Mouse (Mus musculus): Measurements from ENCODE around the gene Hspbap1. TPM values are rescaled to one million over a fixed set of nuclear protein-coding genes. Genes with fewer than 3 reads are reported as not detected.
A peak's percentile ranks its signal among the peaks of the same experiment; 100 is the strongest.

Hspbap1 gene
- 23.1 and 23.5 TPM in 2 replicates for polyA plus RNA-seq (2016; fragmentation: Nextera tagmentation; extraction: Ambion mirVana)

DNA sequence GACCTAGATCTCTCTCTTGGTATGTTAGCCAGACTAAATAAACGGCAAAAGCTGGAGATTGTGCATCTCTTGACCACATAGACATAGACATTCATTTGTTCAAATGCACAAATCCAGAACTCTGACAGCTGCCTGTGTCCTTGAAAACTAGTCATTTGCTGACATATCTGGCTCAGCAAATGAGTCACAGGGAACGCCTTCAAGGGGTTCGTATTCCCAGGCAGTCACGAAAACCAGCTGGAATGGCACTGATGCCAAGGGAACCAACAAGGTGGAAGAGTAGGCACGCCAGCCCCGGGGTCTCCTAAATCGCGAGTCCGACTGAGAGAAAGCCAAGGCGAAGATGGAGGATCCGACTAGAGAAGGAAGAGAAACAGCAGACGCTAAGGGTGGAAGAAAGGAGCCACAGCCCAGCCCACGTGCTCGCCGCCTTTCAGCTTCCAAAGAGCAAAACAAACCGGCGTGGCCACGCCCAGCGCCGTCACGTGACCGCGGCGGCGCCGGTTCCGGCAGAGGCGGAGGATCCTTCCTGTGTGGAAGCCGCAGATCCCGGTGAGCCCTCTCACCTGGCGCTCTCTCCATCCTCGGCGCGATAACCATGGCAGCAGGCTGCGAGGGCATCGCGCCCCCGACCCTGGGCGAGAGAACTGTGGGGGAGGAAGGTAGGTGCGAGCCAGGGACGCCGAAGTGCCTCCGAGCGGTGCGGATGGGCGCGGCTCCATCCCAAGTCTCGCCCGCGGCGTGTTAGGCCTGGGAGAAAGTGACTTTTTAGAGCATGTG lies at the start of gene Hspbap1:
Hspbap1 (plus strand) TSS at position 498 of the 780 bp plus-strand sequence.
- H3K4me2 ChIP-seq (replicated peaks) = peak within 1 kb of the TSS; percentile 91
- no peaks in the 10 kb centered on the region for H3K36me3 ChIP-seq
- H3K27me3 ChIP-seq = no peaks in the 10 kb centered on the region
- ATAC-seq (ENCODE audit: insufficient number of reproducible peaks, insufficient read depth, low FRiP score, low TSS enrichment) = peak; percentile 53
- no peaks in the 10 kb centered on the region for H3K9me3 ChIP-seq
- H3K27ac ChIP-seq = peak within 1 kb of the TSS; percentile 72; the same call in 1 of the 2 replicates
- H3K9ac ChIP-seq = peak within 1 kb of the TSS; percentile 97
- under 1% methylated on average over 51 of the region's 51 CpGs for WGBS
- H3K4me3 ChIP-seq = peak within 1 kb of the TSS; percentile 89
- H3K4me1 ChIP-seq = peaks cover 26% of the 10 kb centered on the region

DNA sequence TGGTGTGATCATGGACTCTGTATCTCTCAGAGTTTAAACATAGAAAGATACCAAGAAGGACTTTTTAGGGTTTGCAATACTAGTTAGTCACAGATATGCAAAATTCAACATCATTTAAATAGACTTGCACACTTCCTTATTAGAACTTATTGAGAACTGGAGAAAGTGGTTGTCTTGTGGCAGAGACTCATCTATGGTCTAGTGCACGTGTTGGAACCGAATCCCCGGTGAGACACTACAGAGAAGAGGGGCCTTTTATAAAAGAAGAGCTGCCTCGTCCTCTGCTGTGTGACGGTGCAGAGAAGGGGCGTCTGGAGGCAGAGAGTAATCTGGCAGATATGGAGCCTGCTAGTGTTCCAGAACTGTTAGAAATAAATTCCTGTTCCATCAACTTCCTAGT lies 45.6 kb upstream of the Hspbap1 start:
- H3K9ac ChIP-seq = no peak overlapping the region
- H3K27me3 ChIP-seq = no peaks in the 10 kb centered on the region
- WGBS = 87% methylated on average over 6 of the region's 6 CpGs
- H3K27ac ChIP-seq = no peak overlapping the region
- ATAC-seq (ENCODE audit: insufficient number of reproducible peaks, insufficient read depth, low FRiP score, low TSS enrichment) = no peak
- H3K36me3 ChIP-seq = peaks cover 19% of the 10 kb centered on the region
- no peak overlapping the region for H3K4me3 ChIP-seq
- H3K4me1 ChIP-seq = no peaks in the 10 kb centered on the region; the same call in 1 of the 2 replicates
- no peak overlapping the region for H3K4me2 ChIP-seq (replicated peaks)
- no peaks in the 10 kb centered on the region for H3K9me3 ChIP-seq

DNA sequence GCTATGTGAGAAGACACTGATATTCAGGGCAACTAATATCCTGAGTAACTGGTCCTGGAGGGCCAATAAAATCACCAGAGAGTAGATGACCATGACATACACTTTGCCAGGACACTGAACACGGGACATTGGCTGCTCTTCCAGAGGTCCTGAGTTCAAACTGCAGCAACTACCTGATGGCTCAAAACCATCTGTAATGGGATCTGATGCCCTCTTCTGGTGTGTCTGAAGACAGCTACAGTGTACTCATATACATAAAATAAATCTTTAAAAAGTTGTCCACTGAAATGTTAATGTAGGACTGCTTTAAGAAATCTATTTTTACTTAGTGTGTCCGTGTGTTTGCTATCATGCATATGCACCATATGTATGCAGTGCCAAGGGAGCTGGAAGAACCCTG lies 43.6 kb upstream of the Hspbap1 start:
- no peak overlapping the region for H3K9ac ChIP-seq
- peaks cover 19% of the 10 kb centered on the region for H3K36me3 ChIP-seq
- H3K4me2 ChIP-seq (replicated peaks) = no peak overlapping the region
- H3K27ac ChIP-seq = no peak overlapping the region
- H3K4me1 ChIP-seq = no peaks in the 10 kb centered on the region; the same call in 1 of the 2 replicates
- WGBS = 84% methylated on average over 2 of the region's 2 CpGs
- no peak overlapping the region for H3K4me3 ChIP-seq
- no peak for ATAC-seq (ENCODE audit: insufficient number of reproducible peaks, insufficient read depth, low FRiP score, low TSS enrichment)
- H3K27me3 ChIP-seq = no peaks in the 10 kb centered on the region
- no peaks in the 10 kb centered on the region for H3K9me3 ChIP-seq

DNA sequence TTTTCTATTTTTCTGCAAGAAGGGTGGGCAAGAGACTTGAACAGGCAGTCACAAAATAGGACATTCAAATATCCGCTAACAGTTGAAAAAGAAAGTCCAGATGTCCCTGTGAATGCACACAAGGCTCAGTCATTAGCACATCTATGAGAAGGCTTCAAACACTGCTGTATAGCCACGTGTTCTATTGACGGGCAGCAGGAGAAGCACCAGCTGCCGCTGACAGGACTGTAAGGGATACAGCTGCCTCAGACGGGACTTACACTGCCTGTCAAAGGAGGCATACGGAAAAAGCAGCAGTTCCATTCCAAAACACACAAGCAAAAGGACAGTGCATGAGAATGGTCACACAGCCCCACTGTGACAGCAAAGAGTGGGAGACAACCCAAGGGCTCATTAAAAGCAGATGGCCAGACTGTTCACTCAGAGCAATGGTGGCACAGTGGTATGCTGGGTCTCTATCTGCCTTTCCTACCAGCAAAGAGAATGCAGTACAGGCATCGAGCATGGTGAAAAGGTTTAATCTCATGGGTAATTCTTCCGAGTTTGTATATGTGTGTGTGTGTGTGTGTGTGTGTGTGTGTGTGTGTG lies 40.9 kb upstream of the Hspbap1 start:
- 0 out of 2 replicates have a peak, but pooled peaks have one; percentile 22 for ATAC-seq (ENCODE audit: insufficient number of reproducible peaks, insufficient read depth, low FRiP score, low TSS enrichment)
- 67% methylated on average over 8 of the region's 8 CpGs for WGBS
- no peaks in the 10 kb centered on the region; the same call in 1 of the 2 replicates for H3K4me1 ChIP-seq
- H3K4me2 ChIP-seq (replicated peaks) = no peak overlapping the region
- H3K9ac ChIP-seq = no peak overlapping the region
- no peaks in the 10 kb centered on the region for H3K9me3 ChIP-seq
- no peak overlapping the region for H3K4me3 ChIP-seq
- H3K27me3 ChIP-seq = no peaks in the 10 kb centered on the region
- peaks cover 17% of the 10 kb centered on the region for H3K36me3 ChIP-seq
- no peak overlapping the region for H3K27ac ChIP-seq

DNA sequence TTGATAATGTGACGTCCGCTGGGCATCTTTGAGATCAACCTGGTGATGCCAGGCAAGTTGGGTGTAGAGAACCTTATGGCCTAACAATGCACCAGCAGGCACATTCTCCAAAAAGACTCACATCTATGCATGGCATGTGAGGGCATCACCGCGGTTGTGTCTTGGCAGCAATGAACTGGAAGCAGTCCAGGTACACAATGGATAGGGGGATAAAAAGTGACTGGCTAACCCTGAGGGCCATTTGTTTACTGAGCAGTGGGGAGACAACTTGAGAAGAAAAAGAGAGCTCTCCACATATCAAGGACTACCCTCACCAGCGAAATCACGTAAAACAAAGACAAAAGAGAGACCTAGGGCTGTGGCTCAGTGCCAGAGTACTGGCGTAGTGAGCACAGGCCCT lies 38.1 kb upstream of the Hspbap1 start:
- Histone ChIP-seq H3K36me3 (peaks cover 20% of the 10 kb centered on the region), H3K4me1 (no peaks in the 10 kb centered on the region; the same call in 1 of the 2 replicates)

DNA sequence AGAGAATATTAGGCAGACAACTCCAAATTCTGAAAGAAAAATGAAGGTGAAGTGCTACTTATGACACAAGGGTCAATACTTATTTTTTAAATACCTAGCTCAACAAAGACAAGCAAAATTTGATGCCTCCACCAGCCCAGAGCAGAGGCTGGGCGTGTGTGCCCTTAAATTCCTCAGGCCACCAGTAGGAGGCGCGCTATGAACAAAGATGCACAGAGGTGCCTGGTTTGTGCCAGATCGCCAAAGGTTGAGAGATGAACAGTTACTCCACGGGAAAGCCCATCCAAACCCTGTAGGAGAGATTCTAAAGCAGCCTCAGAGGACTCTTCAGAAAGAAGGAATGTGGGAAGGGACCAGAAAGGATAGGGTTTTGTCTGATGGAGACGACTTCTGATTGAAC lies 36.1 kb upstream of the Hspbap1 start:
- Histone ChIP-seq H3K36me3 (0 out of 2 replicates have a peak, but pooled peaks cover 10% of the 10 kb centered on the region), H3K4me1 (peaks cover 5% of the 10 kb centered on the region), H3K9me3 (no peaks in the 10 kb centered on the region), H3K4me3 (no peak overlapping the region), H3K27ac (no peak overlapping the region), H3K4me2 (replicated peaks) (no peak overlapping the region), H3K9ac (no peak overlapping the region), H3K27me3 (no peaks in the 10 kb centered on the region)
- ATAC-seq (ENCODE audit: insufficient number of reproducible peaks, insufficient read depth, low FRiP score, low TSS enrichment) = no peak
- WGBS = 19% methylated on average over 6 of the region's 6 CpGs

More for the DNA sequence above, 38.1 kb upstream of the Hspbap1 start:
- 91% methylated on average over 7 of the region's 7 CpGs for WGBS
- Histone ChIP-seq H3K9me3 (no peaks in the 10 kb centered on the region), H3K27ac (no peak overlapping the region), H3K4me3 (no peak overlapping the region), H3K27me3 (no peaks in the 10 kb centered on the region), H3K4me2 (replicated peaks) (no peak overlapping the region), H3K9ac (no peak overlapping the region)
- no peak for ATAC-seq (ENCODE audit: insufficient number of reproducible peaks, insufficient read depth, low FRiP score, low TSS enrichment)

DNA sequence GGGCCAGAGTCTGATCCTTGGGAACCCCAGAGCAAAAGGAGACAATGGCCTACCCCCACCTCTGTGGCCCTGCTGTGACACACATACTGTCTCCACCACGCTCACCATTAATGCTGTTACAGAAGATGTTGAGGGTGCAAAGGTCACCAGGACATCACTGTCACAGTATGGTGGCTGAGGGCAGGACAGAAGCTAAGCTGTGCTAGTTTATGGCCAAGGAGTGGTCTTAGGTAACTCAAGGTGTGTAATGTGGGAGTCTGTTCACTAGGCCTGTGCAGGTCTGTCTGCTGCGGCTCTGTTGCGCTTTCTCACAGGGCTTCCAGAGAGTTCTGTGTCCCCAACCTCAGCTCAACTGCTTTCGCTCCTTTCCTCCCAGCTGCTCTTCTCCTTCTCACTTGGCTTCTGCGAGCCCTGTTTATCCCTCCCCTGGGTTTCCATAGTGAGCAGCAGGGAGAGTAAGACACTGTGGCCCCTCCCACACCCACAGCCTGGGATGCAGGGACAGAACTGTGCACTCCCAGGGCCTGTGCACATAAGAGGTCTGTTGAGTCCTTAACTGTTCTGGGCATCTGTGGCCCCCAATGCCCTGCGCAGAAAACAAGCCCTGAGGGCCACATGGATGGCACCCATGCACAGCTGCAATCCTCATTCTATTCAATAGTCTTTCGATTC lies 31.9 kb upstream of the Hspbap1 start:
- no peak overlapping the region for H3K4me2 ChIP-seq (replicated peaks)
- H3K36me3 ChIP-seq = 0 out of 2 replicates have a peak, but pooled peaks cover 6% of the 10 kb centered on the region
- 73% methylated on average over 7 of the region's 7 CpGs for WGBS
- H3K4me1 ChIP-seq = peaks cover 8% of the 10 kb centered on the region; the same call in 1 of the 2 replicates
- no peak overlapping the region for H3K4me3 ChIP-seq
- no peak overlapping the region; the same call in 1 of the 2 replicates for H3K9ac ChIP-seq
- H3K27ac ChIP-seq = no peak overlapping the region
- no peaks in the 10 kb centered on the region for H3K27me3 ChIP-seq
- 0 out of 2 replicates have a peak, but pooled peaks have one; percentile 49 for ATAC-seq (ENCODE audit: insufficient number of reproducible peaks, insufficient read depth, low FRiP score, low TSS enrichment)
- no peaks in the 10 kb centered on the region for H3K9me3 ChIP-seq

DNA sequence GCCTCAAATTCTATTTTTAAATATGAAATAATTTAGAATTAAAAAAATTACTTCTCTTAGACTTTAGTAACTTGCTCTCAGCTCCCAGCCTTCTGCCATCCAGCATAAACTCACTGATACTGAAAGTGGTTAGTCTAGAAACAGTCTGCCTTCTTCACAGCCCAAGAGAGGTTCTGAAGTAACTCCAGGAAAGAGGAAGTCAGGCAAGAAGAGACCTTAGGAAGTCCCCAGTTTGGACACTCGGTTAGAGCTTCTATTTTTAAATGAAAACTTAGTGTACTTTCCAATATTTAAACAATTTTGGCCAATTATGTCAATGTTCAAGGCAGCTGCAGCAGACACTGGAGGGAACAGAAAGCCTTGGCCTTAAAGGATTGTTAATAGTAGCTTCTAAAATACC lies 30.6 kb upstream of the Hspbap1 start:
- no peak for ATAC-seq (ENCODE audit: insufficient number of reproducible peaks, insufficient read depth, low FRiP score, low TSS enrichment)
- H3K4me1 ChIP-seq = peaks cover 8% of the 10 kb centered on the region; the same call in 1 of the 2 replicates

DNA sequence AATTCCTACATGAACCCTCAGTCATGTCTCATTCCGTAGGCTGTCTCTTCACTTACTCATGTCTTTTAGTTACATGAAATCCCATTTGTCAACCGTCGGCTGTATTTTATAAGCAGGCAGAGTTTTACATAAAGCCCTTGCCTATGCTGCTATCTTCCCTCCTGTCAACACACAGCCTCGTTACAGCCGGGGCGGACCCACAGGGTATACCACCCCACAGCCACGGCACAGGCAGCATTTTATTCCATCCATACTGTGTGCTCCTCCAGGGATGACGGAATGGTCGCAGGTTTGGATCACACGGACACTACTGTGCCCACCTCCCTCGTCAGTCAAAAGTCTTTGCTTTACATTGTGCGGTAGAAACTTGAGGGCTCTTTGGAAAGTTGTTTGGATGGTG lies 29.8 kb upstream of the Hspbap1 start:
- H3K36me3 ChIP-seq = no peaks in the 10 kb centered on the region
- no peaks in the 10 kb centered on the region for H3K9me3 ChIP-seq
- WGBS = 84% methylated on average over 12 of the region's 12 CpGs
- ATAC-seq (ENCODE audit: insufficient number of reproducible peaks, insufficient read depth, low FRiP score, low TSS enrichment) = no peak
- H3K27ac ChIP-seq = no peak overlapping the region
- no peak overlapping the region for H3K9ac ChIP-seq
- H3K4me2 ChIP-seq (replicated peaks) = no peak overlapping the region
- peaks cover 8% of the 10 kb centered on the region; the same call in 1 of the 2 replicates for H3K4me1 ChIP-seq
- no peaks in the 10 kb centered on the region for H3K27me3 ChIP-seq
- H3K4me3 ChIP-seq = no peak overlapping the region

More for the DNA sequence above, 30.6 kb upstream of the Hspbap1 start:
- no peaks in the 10 kb centered on the region for H3K27me3 ChIP-seq
- no peak overlapping the region for H3K4me2 ChIP-seq (replicated peaks)
- H3K9me3 ChIP-seq = no peaks in the 10 kb centered on the region
- H3K27ac ChIP-seq = no peak overlapping the region
- no peak overlapping the region for H3K9ac ChIP-seq
- 0 out of 2 replicates have a peak, but pooled peaks cover 3% of the 10 kb centered on the region for H3K36me3 ChIP-seq
- no peak overlapping the region for H3K4me3 ChIP-seq
- WGBS = 56% methylated on average over 1 of the region's 1 CpGs

DNA sequence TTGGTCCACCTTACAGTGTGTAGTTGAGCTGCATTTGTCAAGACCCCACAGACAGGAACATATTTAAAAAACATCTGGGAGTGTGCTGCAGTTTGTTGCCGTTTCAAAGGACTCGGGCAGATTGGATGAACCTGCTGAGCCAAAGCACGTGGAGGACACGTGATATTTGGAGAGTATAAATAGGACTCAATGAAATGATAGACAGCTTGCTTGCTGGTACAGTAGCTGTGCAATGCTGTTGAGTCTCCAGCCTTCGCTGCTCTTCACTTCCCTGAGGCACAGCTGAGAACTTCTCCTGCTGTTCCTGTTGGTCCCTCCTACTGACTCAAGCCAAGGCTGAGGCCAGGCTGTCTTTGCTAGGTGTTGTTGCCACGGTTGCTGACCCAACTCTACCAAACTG lies 29.2 kb upstream of the Hspbap1 start:
- H3K27ac ChIP-seq = no peak overlapping the region
- H3K27me3 ChIP-seq = no peaks in the 10 kb centered on the region
- H3K4me1 ChIP-seq = peaks cover 8% of the 10 kb centered on the region; the same call in 1 of the 2 replicates
- no peak for ATAC-seq (ENCODE audit: insufficient number of reproducible peaks, insufficient read depth, low FRiP score, low TSS enrichment)
- H3K4me2 ChIP-seq (replicated peaks) = no peak overlapping the region
- 69% methylated on average over 6 of the region's 6 CpGs for WGBS
- H3K9me3 ChIP-seq = no peaks in the 10 kb centered on the region
- H3K4me3 ChIP-seq = no peak overlapping the region
- no peaks in the 10 kb centered on the region for H3K36me3 ChIP-seq
- H3K9ac ChIP-seq = no peak overlapping the region

DNA sequence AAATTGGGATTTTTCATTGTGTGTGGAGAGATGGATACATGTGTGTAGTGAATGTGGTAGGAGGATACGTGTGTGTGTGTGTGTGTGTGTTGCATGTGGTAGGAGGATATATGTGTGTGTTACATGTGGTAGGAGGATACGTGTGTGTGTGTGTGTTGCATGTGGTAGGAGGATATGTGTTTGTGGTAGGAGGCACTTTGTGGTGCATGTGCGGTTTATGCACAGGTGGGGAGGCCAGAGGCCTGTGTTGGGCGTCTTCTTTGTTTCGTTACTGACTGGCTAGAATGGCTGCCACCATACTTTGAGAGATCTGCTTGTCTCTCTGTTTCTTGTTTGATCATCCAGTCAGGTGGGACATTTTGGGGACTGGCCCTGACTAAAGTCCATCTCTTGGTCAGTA lies 28.6 kb upstream of the Hspbap1 start:
- 94% methylated on average over 5 of the region's 5 CpGs for WGBS
- Histone ChIP-seq H3K27me3 (no peaks in the 10 kb centered on the region), H3K36me3 (no peaks in the 10 kb centered on the region), H3K27ac (no peak overlapping the region), H3K9ac (no peak overlapping the region), H3K4me1 (peaks cover 8% of the 10 kb centered on the region; the same call in 1 of the 2 replicates), H3K4me3 (no peak overlapping the region), H3K9me3 (no peaks in the 10 kb centered on the region), H3K4me2 (replicated peaks) (no peak overlapping the region)
- no peak for ATAC-seq (ENCODE audit: insufficient number of reproducible peaks, insufficient read depth, low FRiP score, low TSS enrichment)

All from embryonic facial prominence, embryonic 12.5 days (tissue).